Mouse (Mus musculus) heart, adult 11 months (tissue): ENCODE measurements around the gene Exosc7.

Experiments used
- DNase-seq: peaks from one replicate; pipeline ENCODE4 v3.0.0; 2022

The Exosc7 gene

GRCm38 (mm10) chr9:123138891-123139474, 26.0 kb downstream of the Exosc7 start:
- DNase-seq = peak; percentile 99

DNA sequence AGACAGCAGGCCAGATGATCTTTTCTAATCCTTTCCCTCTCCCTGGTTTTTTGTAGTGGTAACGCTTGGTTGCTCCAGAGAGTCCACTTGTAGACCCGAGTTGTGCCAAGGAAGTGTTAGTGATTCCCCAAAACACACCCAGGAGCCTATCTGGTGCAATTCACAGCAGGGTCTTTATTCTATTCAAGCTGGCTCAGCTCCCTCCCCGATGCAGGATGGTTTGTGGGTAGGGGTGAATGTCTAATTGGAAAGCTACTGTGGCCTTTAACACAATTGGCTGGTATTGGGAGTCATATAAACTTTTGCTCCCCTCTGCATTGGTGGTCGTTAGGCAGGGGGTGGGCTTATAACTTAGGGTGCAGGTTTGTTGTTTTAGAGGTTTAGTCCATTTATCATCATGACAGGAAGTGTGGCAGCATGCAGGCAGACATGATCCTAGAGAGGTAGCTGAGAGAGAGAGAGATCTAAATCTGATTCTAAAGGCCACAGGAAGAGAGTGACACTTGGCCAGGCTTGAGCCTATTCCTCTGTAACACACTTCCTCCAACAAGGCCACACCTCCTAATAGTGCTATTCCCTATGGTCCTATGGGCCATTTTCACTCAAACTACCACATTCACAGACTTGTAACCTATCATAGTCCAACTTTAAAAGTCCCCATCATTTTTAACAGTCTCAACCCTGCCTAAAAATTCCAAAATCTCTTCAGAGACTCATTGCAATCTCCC, 27.0 kb downstream of the Exosc7 start:
- DNase-seq = peak; percentile 92

DNA sequence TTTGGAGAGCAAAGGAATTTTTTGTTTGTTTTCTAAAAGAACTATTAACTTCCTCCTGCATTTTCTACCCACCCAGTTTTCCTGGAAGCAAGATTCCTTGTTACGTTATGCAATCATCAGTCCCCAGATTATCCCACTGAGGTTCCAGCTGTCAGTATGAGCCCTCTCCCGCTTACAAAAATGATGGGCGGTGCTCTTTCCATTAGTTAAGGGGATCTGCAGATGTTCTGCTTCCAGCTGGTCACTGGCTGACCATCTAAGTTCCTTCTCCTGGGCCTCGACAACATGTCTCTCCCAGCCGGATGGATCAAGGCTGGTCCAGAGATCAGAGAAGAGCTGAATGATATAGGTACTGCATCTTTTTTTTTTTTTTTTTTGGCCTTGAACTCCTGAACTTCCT, 35.4 kb downstream of the Exosc7 start:
- DNase-seq = peak; percentile 99

- DNase-seq = peak; percentile 97
Measured at GRCm38 (mm10) chr9:123150241-123151020, 37.4 kb downstream of the Exosc7 start, which contains the start of gene Clec3b. Clec3b (plus strand) TSS chr9:123150946.

DNA sequence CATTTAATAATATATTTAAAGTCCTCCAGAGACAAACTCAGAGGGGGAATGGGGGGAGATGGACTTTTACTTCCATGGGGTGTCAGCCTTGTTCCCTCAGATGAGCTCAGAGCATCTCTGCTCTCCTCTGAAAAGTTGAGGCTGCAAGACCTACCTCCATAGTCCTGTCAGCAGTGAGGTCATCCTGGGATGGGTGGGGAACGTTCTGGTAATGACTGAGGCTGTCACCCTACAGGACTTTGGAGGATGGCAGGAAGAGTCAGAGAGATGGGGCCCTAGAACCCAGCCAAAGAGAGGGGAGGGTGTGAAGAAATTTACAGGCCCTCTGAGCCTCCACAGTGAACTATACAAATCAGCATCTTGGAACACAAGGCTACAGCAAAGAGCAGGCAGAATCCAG, 38.5 kb downstream of the Exosc7 start:
- peak; percentile 95 for DNase-seq

GRCm38 (mm10) chr9:123152026-123152425, 39.0 kb downstream of the Exosc7 start:
- no peak for DNase-seq

DNA sequence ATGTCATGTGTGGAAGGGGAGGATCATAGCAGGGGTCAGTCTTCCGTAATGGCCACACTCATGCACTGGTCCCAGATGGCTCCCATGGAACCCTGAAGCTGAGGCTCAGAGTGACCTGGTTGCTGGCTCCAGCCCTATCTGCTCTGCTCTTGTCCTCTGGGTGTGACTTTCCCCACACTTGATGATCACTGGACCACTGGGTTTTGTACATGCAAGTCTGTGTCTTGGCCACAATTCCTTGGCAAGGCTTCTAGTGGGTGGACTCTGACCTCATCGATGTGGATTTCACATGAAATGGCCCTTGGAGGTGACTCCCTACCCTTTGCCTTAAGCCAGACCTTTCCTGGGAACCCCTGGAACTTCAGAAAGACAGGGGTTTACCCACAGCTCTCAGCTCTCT, 40.1 kb downstream of the Exosc7 start:
- peak; percentile 98 for DNase-seq

GRCm38 (mm10) chr9:123156910-123157361, 43.9 kb downstream of the Exosc7 start:
- DNase-seq = peak; percentile 98

- DNase-seq = peak; percentile 96
Measured at GRCm38 (mm10) chr9:123157699-123158098, 44.7 kb downstream of the Exosc7 start.

DNA sequence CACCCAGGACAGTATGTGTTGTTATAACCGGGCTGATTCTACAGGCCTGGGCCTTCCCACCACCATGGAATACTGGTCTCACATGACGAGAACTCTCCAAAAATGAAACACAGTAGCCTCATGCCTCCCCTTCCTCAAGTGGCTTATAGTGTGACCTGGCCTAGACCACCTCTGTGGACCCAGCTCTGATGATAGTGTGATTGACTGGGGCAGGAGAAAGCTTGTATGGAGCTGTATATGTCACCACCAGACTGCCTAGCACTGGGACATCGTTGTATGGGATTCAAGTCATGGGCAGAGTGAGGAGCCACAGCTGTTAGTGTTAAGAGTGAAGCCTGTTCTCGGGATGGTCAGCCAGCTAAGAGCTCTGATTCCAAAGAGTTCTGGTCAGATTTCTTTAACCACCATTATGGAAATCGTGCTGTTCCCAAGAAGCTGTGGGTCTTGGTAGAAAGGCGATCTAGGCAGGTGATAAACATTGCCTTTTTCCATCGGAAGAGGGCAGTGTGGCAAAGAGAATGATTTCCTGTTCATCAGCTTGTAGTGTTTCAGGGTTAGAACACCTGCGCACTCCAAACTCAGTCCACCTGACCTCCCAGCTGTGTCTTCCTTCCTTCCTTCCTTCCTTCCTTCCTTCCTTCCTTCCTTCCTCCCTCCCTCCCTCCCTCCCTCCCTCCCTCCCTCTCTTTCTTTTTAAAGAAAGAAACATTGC, 45.3 kb downstream of the Exosc7 start:
- peak; percentile 93 for DNase-seq

DNA sequence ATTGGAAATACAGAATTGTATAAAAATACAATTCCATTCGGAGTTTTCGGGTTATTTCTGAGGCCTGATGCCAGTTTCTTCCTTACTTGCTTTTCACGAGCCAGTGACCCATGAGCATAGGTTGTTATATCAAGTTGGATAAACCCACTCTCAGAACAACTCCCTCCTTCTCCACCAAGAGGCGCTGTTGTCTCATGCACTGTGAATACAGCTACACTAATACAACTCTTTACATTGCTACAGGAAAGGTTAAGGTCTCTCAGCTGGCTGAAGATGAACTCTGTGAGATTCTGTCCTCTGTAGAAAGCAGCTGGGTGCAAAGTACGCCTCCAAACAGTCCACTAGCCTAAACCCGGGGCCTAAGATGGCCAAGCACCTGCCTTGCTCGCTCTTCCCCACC, 46.3 kb downstream of the Exosc7 start:
- peak; percentile 91 for DNase-seq

GRCm38 (mm10) chr9:123161792-123162191, 48.8 kb downstream of the Exosc7 start:
- peak; percentile 79 for DNase-seq

DNA sequence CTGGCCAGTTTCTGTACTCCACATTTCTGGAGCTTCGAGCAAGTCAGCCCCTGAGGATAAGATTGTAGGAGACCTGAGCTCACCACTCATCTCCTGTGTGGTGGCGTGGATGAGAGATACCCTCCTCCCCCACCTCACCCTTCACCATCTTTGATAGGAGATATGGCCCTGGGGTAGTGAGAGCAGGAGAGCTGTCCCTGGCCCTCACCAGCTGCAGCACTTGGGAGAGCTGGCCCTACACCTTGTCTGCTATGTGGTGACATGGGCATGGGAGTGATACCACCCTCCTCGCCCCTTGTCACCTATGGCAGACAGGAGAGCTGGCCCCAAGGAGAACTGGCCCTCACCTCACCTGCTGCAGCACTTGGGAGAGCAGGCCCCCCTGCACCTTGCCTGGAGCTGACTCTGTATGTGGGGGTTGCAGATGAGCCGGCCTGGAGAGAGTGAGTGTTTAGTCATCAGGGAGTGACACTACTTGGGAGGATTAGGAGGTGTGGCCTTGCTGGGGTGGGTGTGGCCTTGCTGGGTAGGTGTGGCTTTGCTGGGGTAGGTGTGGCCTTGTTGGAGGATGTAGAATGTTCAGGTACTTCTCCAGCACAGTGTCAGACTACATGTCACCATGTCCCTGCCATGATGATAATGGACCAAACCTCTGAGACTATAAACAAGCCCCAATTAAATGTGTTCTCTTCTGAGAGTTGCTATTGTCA, 50.1 kb downstream of the Exosc7 start:
- DNase-seq = peak; percentile 89

GRCm38 (mm10) chr9:123165781-123166443, 52.9 kb downstream of the Exosc7 start:
- no peak for DNase-seq

DNA sequence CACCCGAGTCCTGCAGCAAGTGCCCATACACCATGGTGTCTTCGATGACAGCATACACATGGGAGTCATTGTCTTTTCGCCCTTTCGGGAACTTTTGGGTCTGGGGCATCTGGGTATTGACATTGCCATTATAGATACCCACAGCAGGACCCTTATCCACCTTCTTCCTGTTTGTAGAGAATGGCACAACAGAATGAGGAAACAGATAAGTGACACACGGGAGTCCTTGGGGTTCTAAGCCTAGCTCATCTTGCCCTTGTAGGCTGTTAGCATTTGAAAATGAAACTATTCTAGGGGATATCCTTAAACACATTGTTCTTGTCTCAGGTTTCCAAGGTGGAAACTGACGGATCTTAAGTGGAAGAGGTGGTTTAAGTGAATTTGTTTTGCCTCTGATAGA, 60.7 kb downstream of the Exosc7 start:
- DNase-seq = no peak

DNA sequence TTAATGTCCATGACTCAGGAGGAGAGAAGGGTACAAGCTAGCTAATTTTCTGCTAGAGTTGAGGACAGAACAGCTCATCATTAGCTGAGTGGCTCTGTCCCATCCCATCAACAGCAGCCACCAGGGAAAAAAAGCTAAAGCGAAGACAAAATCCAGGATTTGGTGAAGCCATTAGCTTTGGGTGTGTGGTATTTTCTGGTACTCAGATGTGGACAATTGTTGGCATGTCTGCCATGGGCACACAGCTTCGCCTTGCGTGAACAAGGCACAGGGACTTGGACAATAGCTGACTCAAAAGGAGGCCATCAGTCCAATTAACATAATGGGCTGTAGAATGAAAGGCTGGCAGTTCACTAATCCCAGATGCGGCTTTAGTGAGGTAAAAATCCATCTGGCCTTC, 61.3 kb downstream of the Exosc7 start:
- DNase-seq = no peak

DNA sequence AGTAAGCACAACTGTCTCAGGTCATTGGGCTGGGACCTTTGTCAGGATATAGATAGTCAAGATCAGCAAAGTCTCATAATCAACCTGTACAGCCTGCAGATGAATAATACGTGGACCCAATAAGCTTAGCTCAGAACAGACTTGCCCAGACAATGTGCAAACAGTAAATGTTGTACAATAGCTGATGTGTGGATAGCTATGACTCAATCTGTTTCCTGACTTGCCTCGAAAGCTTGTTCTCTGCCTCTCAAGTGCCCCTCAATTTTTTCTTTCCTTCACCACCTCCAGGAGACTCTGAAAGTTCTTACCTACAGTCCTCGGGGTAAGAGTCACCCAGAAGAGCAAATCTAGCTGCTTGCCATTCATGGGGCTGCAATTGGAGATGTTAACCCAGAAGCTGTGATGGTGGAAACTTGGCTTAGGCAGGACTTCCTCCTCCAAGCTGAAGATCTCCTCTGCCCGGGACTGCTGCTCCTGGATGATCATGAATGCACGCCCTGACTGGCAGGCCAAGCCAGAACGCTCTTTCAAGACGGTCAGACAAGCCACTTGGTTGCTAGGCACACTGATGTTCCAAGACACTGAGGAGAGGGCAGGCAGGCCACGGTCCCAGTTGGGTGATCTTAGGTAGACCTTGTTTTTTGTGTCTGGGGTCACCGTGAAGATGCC, 64.5 kb downstream of the Exosc7 start:
- peak; percentile 74 for DNase-seq

- peak; percentile 78 for DNase-seq
Measured at GRCm38 (mm10) chr9:123180003-123180402, 67.0 kb downstream of the Exosc7 start.

GRCm38 (mm10) chr9:123183226-123183625, 70.2 kb downstream of the Exosc7 start:
- DNase-seq = no peak

DNA sequence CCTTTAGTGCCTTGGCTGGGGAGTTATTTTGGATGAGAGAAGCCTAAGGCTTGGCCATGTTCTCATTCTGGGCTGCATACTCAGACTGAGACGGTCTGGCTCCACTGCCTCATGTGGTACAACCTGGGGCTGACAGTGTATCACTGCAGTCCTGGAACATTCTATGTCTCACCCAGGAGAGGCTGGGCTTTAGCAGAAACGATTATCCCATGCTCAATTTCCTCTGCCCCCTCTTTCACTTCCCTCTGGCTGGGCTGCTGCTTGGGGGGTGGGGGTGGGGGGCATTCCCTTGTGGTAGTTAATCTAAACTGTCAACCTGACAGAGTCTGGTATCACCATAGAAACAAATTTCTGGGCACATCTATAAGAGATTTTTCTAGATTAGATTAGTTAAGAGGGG, 72.5 kb downstream of the Exosc7 start:
- peak; percentile 24 for DNase-seq
